Mouse (Mus musculus): ENCODE measurements at regions not wholly inside any gene's neighbourhood (a gene's known extent, or its start where the extent isn't known, plus 50 kb on each side); places are given as distances from the start of the nearest gene placed in this dataset.

- 92% methylated on average over 6 of the region's 6 CpGs for WGBS
Measured at GRCm38 (mm10) chr15:88451241-88451640, 148.9 kb upstream of the Zdhhc25 start.

GRCm38 (mm10) chr15:88468107-88468506 lies 132.0 kb upstream of the Zdhhc25 start:
- Histone ChIP-seq H3K27me3 (no peaks in the 10 kb centered on the region), H3K9ac (no peak overlapping the region), H3K36me3 (no peaks in the 10 kb centered on the region), H3K4me3 (no peak overlapping the region), H3K4me2 (no peak overlapping the region), H3K4me1 (no peaks in the 10 kb centered on the region), H3K9me3 (no peaks in the 10 kb centered on the region), H3K27ac (no peak overlapping the region)
- 40% methylated on average over 12 of the region's 12 CpGs for WGBS
- no peak for ATAC-seq (ENCODE audit: insufficient number of reproducible peaks, low FRiP score, low TSS enrichment, low read depth)

More at GRCm38 (mm10) chr15:88451241-88451640, 148.9 kb upstream of the Zdhhc25 start:
- Histone ChIP-seq H3K4me2 (no peak overlapping the region), H3K9ac (no peak overlapping the region), H3K27me3 (no peaks in the 10 kb centered on the region), H3K27ac (no peak overlapping the region), H3K9me3 (no peaks in the 10 kb centered on the region), H3K36me3 (no peaks in the 10 kb centered on the region), H3K4me3 (no peak overlapping the region), H3K4me1 (no peaks in the 10 kb centered on the region)
- ATAC-seq (ENCODE audit: insufficient number of reproducible peaks, low FRiP score, low TSS enrichment, low read depth): no peak

- Histone ChIP-seq H3K4me2 (no peak overlapping the region), H3K9me3 (no peaks in the 10 kb centered on the region), H3K9ac (no peak overlapping the region), H3K4me1 (no peaks in the 10 kb centered on the region), H3K27me3 (no peaks in the 10 kb centered on the region), H3K4me3 (no peak overlapping the region), H3K36me3 (no peaks in the 10 kb centered on the region), H3K27ac (no peak overlapping the region)
- ATAC-seq (ENCODE audit: insufficient number of reproducible peaks, low FRiP score, low TSS enrichment, low read depth): no peak
- WGBS: 42% methylated on average over 2 of the region's 2 CpGs
Measured at GRCm38 (mm10) chr15:88468810-88469209, 131.3 kb upstream of the Zdhhc25 start.

- WGBS: 72% methylated on average over 15 of the region's 15 CpGs
- no peaks in the 10 kb centered on the region for H3K27me3 ChIP-seq
- no peak overlapping the region for H3K27ac ChIP-seq
- H3K4me3 ChIP-seq: no peak overlapping the region
- no peaks in the 10 kb centered on the region for H3K9me3 ChIP-seq
- H3K36me3 ChIP-seq: no peaks in the 10 kb centered on the region
- no peak for ATAC-seq (ENCODE audit: insufficient number of reproducible peaks, low FRiP score, low TSS enrichment, low read depth)
- no peak overlapping the region for H3K9ac ChIP-seq
- H3K4me1 ChIP-seq: no peaks in the 10 kb centered on the region
- H3K4me2 ChIP-seq: no peak overlapping the region
Measured at GRCm38 (mm10) chr15:88469508-88470455, 130.3 kb upstream of the Zdhhc25 start.

GRCm38 (mm10) chr15:88472351-88473100 lies 127.6 kb upstream of the Zdhhc25 start:
- H3K4me2 ChIP-seq: no peak overlapping the region
- WGBS: 71% methylated on average over 18 of the region's 18 CpGs
- H3K4me1 ChIP-seq: no peaks in the 10 kb centered on the region
- no peak for ATAC-seq (ENCODE audit: insufficient number of reproducible peaks, low FRiP score, low TSS enrichment, low read depth)
- no peak overlapping the region for H3K27ac ChIP-seq
- no peaks in the 10 kb centered on the region for H3K27me3 ChIP-seq
- H3K9me3 ChIP-seq: no peaks in the 10 kb centered on the region
- H3K9ac ChIP-seq: no peak overlapping the region
- no peaks in the 10 kb centered on the region for H3K36me3 ChIP-seq
- no peak overlapping the region for H3K4me3 ChIP-seq

- WGBS: 67% methylated on average over 5 of the region's 5 CpGs
- Histone ChIP-seq H3K4me1 (no peaks in the 10 kb centered on the region), H3K4me3 (no peak overlapping the region), H3K36me3 (no peaks in the 10 kb centered on the region), H3K9me3 (no peaks in the 10 kb centered on the region), H3K9ac (no peak overlapping the region), H3K27me3 (no peaks in the 10 kb centered on the region), H3K27ac (no peak overlapping the region), H3K4me2 (no peak overlapping the region)
- ATAC-seq (ENCODE audit: insufficient number of reproducible peaks, low FRiP score, low TSS enrichment, low read depth): no peak
Measured at GRCm38 (mm10) chr15:88473221-88473620, 126.9 kb upstream of the Zdhhc25 start.

- no peaks in the 10 kb centered on the region for H3K9me3 ChIP-seq
- H3K27ac ChIP-seq: no peak overlapping the region
- H3K27me3 ChIP-seq: no peaks in the 10 kb centered on the region
- no peak overlapping the region for H3K4me2 ChIP-seq
- 69% methylated on average over 6 of the region's 6 CpGs for WGBS
- no peaks in the 10 kb centered on the region for H3K4me1 ChIP-seq
- no peak for ATAC-seq (ENCODE audit: insufficient number of reproducible peaks, low FRiP score, low TSS enrichment, low read depth)
- H3K9ac ChIP-seq: no peak overlapping the region
- no peaks in the 10 kb centered on the region for H3K36me3 ChIP-seq
- H3K4me3 ChIP-seq: no peak overlapping the region
Measured at GRCm38 (mm10) chr15:88483471-88483870, 116.6 kb upstream of the Zdhhc25 start.

- Histone ChIP-seq H3K36me3 (no peaks in the 10 kb centered on the region), H3K27me3 (no peaks in the 10 kb centered on the region), H3K4me1 (no peaks in the 10 kb centered on the region), H3K9me3 (no peaks in the 10 kb centered on the region), H3K9ac (no peak overlapping the region), H3K4me3 (no peak overlapping the region), H3K27ac (no peak overlapping the region), H3K4me2 (no peak overlapping the region)
- WGBS: 93% methylated on average over 7 of the region's 7 CpGs
- no peak for ATAC-seq (ENCODE audit: insufficient number of reproducible peaks, low FRiP score, low TSS enrichment, low read depth)
Measured at GRCm38 (mm10) chr15:88489715-88490114, 110.4 kb upstream of the Zdhhc25 start.

- H3K4me3 ChIP-seq: no peak overlapping the region
- no peaks in the 10 kb centered on the region for H3K9me3 ChIP-seq
- no peak for ATAC-seq (ENCODE audit: insufficient number of reproducible peaks, low FRiP score, low TSS enrichment, low read depth)
- no peaks in the 10 kb centered on the region for H3K36me3 ChIP-seq
- WGBS: 71% methylated on average over 12 of the region's 12 CpGs
- no peaks in the 10 kb centered on the region for H3K4me1 ChIP-seq
- H3K4me2 ChIP-seq: no peak overlapping the region
- H3K27ac ChIP-seq: no peak overlapping the region
- H3K9ac ChIP-seq: no peak overlapping the region
- H3K27me3 ChIP-seq: no peaks in the 10 kb centered on the region
Measured at GRCm38 (mm10) chr15:88490316-88491090, 109.6 kb upstream of the Zdhhc25 start.

GRCm38 (mm10) chr15:88491091-88491366 lies 109.1 kb upstream of the Zdhhc25 start:
- WGBS: 65% methylated on average over 5 of the region's 5 CpGs

GRCm38 (mm10) chr15:88497957-88498356 lies 102.1 kb upstream of the Zdhhc25 start:
- no peak overlapping the region for H3K27ac ChIP-seq
- no peak for ATAC-seq (ENCODE audit: insufficient number of reproducible peaks, low FRiP score, low TSS enrichment, low read depth)
- no peak overlapping the region for H3K4me2 ChIP-seq
- WGBS: 83% methylated on average over 7 of the region's 7 CpGs
- no peaks in the 10 kb centered on the region for H3K9me3 ChIP-seq
- no peaks in the 10 kb centered on the region for H3K4me1 ChIP-seq
- H3K36me3 ChIP-seq: no peaks in the 10 kb centered on the region
- H3K9ac ChIP-seq: no peak overlapping the region
- H3K4me3 ChIP-seq: no peak overlapping the region
- H3K27me3 ChIP-seq: no peaks in the 10 kb centered on the region

More at GRCm38 (mm10) chr15:88491091-88491366, 109.1 kb upstream of the Zdhhc25 start:
- no peak for ATAC-seq (ENCODE audit: insufficient number of reproducible peaks, low FRiP score, low TSS enrichment, low read depth)
- no peak overlapping the region for H3K4me2 ChIP-seq
- no peaks in the 10 kb centered on the region for H3K36me3 ChIP-seq
- no peaks in the 10 kb centered on the region for H3K4me1 ChIP-seq
- H3K4me3 ChIP-seq: no peak overlapping the region
- H3K27ac ChIP-seq: no peak overlapping the region
- no peak overlapping the region for H3K9ac ChIP-seq
- H3K9me3 ChIP-seq: no peaks in the 10 kb centered on the region
- H3K27me3 ChIP-seq: no peaks in the 10 kb centered on the region

GRCm38 (mm10) chr15:88502311-88502710 lies 97.8 kb upstream of the Zdhhc25 start:
- ATAC-seq (ENCODE audit: insufficient number of reproducible peaks, low FRiP score, low TSS enrichment, low read depth): no peak
- 85% methylated on average over 2 of the region's 2 CpGs for WGBS
- H3K27me3 ChIP-seq: no peaks in the 10 kb centered on the region

More at GRCm38 (mm10) chr15:88502311-88502710, 97.8 kb upstream of the Zdhhc25 start:
- H3K27ac ChIP-seq: no peak overlapping the region
- H3K9me3 ChIP-seq: no peaks in the 10 kb centered on the region
- H3K4me1 ChIP-seq: no peaks in the 10 kb centered on the region
- no peak overlapping the region for H3K4me2 ChIP-seq
- H3K36me3 ChIP-seq: no peaks in the 10 kb centered on the region
- no peak overlapping the region for H3K9ac ChIP-seq
- H3K4me3 ChIP-seq: no peak overlapping the region
